Mouse (Mus musculus) forebrain, embryonic 13.5 days (tissue): Measurements from ENCODE around the gene Dlgap1. TPM values are rescaled to one million over a fixed set of nuclear protein-coding genes. Genes with fewer than 3 reads are reported as not detected.

ENCODE experiments used
- ATAC-seq: fragments of 200-750 bp; cut with Nextera tagmentation; 2 replicates; pipeline ENCODE4 v1.8.0; 2017
- H3K27ac ChIP-seq: fragments of 300-500 bp; sonication (generic); 2 replicates; pipeline ENCODE4 v1.5.1; 2015; ENCODE audit warnings: inconsistent platforms, mild to moderate bottlenecking, moderate library complexity
- H3K27me3 ChIP-seq: fragments of 300-500 bp; sonication (generic); 2 replicates; pipeline ENCODE4 v1.6.1; 2015; ENCODE audit warnings: mild to moderate bottlenecking, inconsistent platforms
- H3K36me3 ChIP-seq: fragments of 300-500 bp; sonication (generic); 2 replicates; pipeline ENCODE4 v1.6.1; 2015; ENCODE audit warnings: mild to moderate bottlenecking, inconsistent platforms; ENCODE audit not compliant: poor library complexity, severe bottlenecking
- H3K4me1 ChIP-seq: fragments of 300-500 bp; sonication (generic); 2 replicates; pipeline ENCODE4 v1.6.1; 2015; ENCODE audit warnings: inconsistent platforms
- H3K4me2 ChIP-seq: fragments of 300-500 bp; sonication (generic); 2 replicates; pipeline ENCODE4 v1.6.1; 2015; ENCODE audit warnings: inconsistent platforms, mild to moderate bottlenecking, moderate library complexity
- H3K4me3 ChIP-seq: fragments of 300-500 bp; sonication (generic); 2 replicates; pipeline ENCODE4 v1.5.1; 2015; ENCODE audit warnings: mild to moderate bottlenecking, inconsistent platforms
- H3K9ac ChIP-seq: fragments of 300-500 bp; sonication (generic); 2 replicates; pipeline ENCODE4 v1.6.1; 2015; ENCODE audit warnings: mild to moderate bottlenecking, inconsistent platforms
- H3K9me3 ChIP-seq: fragments of 300-500 bp; sonication (generic); replicated peaks from 2 replicates; pipeline ENCODE4 v1.6.1; 2016; ENCODE audit warnings: inconsistent platforms
- WGBS: fragments of 180-500 bp; shearing (Covaris S2); methylation state at CpG from one replicate; pipeline ENCODE4 v1.1.7; 2015; 5-methylcytosine and 5-hydroxymethylcytosine counted together
- polyA plus RNA-seq: library from polyadenylated mRNA; unstranded; fragments of >200 nt; fragmentation: Nextera tagmentation; extraction: Ambion mirVana; gene quantifications from 2 replicates; pipeline ENCODE4 v1.2.1, GENCODE M21; 2015

The Dlgap1 gene
- polyA plus RNA-seq, 1 experiment from 2014 or later = 9.3 TPM

DNA sequence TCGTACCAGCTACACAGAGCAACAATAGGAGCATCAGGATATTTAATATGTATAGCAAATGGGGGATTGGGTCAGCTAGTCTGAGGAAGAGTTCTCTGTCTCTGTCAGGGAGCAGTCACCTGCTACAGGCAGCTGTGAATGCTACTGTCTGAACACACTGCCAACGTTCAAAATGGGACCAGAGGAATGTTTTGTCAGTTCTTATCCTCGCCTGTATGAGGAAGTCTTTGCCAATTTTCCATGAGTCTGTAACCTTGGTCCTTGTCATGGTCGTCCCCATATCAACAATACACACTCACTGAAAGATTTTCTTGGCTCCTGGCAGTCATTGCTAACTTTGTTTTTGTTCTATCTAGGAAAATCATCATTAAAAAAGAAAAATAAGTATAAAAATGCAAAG is 51.5 kb downstream of the Dlgap1 start:
- 0 out of 2 replicates have a peak, but pooled peaks cover 6% of the 10 kb centered on the region for H3K4me1 ChIP-seq
- no peak overlapping the region for H3K9ac ChIP-seq
- H3K36me3 ChIP-seq = no peaks in the 10 kb centered on the region
- H3K9me3 ChIP-seq = no peaks in the 10 kb centered on the region
- ATAC-seq = no peak
- no peak overlapping the region for H3K27ac ChIP-seq
- no peak overlapping the region for H3K4me2 ChIP-seq
- no peak overlapping the region for H3K4me3 ChIP-seq
- H3K27me3 ChIP-seq = no peaks in the 10 kb centered on the region
- WGBS = 81% methylated on average over 4 of the region's 4 CpGs

- H3K4me1 ChIP-seq = 0 out of 2 replicates have a peak, but pooled peaks cover 6% of the 10 kb centered on the region
- no peak overlapping the region for H3K4me2 ChIP-seq
- no peak overlapping the region for H3K27ac ChIP-seq
- H3K36me3 ChIP-seq = no peaks in the 10 kb centered on the region
- no peaks in the 10 kb centered on the region for H3K27me3 ChIP-seq
- WGBS = 50% methylated on average over 2 of the region's 2 CpGs
- H3K4me3 ChIP-seq = no peak overlapping the region
- no peaks in the 10 kb centered on the region for H3K9me3 ChIP-seq
- no peak overlapping the region for H3K9ac ChIP-seq
- ATAC-seq = 0 out of 2 replicates have a peak, but pooled peaks have one; percentile 27
These were observed 53.7 kb downstream of the Dlgap1 start for GRCm38 (mm10) chr17:70022618-70023017.

DNA sequence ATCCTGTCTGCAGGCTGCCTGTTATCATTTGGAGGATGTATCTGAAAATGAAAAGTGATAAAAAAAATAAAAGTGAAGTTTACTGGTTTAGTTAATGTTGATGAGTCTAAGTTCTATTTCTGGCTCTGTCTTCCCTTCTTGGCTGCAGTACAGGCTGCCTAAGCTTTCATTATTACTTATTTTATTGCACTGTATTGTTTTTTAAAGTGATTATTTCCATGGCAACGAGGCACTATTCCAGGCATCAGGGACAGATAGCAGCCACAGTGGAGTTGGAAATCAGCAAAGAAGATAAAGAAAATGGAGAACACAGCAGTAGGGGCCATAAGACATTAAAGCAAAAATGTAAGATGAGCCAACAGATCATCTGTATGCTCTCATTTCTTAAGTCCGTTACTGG is 66.0 kb downstream of the Dlgap1 start:
- no peak overlapping the region for H3K4me3 ChIP-seq
- H3K4me2 ChIP-seq = no peak overlapping the region
- no peaks in the 10 kb centered on the region for H3K4me1 ChIP-seq
- no peaks in the 10 kb centered on the region for H3K9me3 ChIP-seq
- ATAC-seq = no peak
- H3K27me3 ChIP-seq = no peaks in the 10 kb centered on the region
- WGBS = 87% methylated on average over 2 of the region's 2 CpGs
- H3K27ac ChIP-seq = no peak overlapping the region
- H3K36me3 ChIP-seq = no peaks in the 10 kb centered on the region
- no peak overlapping the region for H3K9ac ChIP-seq

- no peak for ATAC-seq
- 79% methylated on average over 7 of the region's 7 CpGs for WGBS
- no peaks in the 10 kb centered on the region for H3K27me3 ChIP-seq
- no peaks in the 10 kb centered on the region for H3K36me3 ChIP-seq
- H3K9me3 ChIP-seq = no peaks in the 10 kb centered on the region
- no peak overlapping the region for H3K27ac ChIP-seq
- no peak overlapping the region for H3K4me3 ChIP-seq
- no peaks in the 10 kb centered on the region for H3K4me1 ChIP-seq
- H3K9ac ChIP-seq = no peak overlapping the region
- no peak overlapping the region for H3K4me2 ChIP-seq
These were observed 72.0 kb downstream of the Dlgap1 start for GRCm38 (mm10) chr17:70040751-70041430.

DNA sequence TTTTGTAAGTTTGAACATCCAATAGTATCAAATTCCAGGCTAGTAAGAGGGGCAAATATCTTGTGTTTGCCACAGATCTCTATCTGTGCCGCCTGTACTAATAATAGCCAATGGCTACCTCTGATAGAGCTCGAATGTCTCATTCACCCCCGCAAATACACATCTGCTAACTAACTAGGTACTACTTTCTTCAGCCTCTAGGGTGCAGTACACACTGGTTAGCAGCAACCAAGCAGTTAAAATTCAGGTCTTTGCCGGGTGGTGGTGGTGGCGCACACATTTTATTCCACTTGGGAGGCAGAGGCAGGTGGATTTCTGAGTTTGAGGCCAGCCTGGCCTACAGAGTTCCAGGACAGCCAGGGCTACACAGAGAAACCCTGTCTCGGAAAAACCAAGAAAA is 99.4 kb downstream of the Dlgap1 start:
- H3K4me1 ChIP-seq = no peaks in the 10 kb centered on the region
- no peaks in the 10 kb centered on the region for H3K9me3 ChIP-seq
- ATAC-seq = no peak
- no peaks in the 10 kb centered on the region for H3K27me3 ChIP-seq
- no peaks in the 10 kb centered on the region for H3K36me3 ChIP-seq
- no peak overlapping the region for H3K9ac ChIP-seq
- no peak overlapping the region for H3K4me2 ChIP-seq
- WGBS = 88% methylated on average over 6 of the region's 6 CpGs
- no peak overlapping the region for H3K27ac ChIP-seq
- no peak overlapping the region for H3K4me3 ChIP-seq

DNA sequence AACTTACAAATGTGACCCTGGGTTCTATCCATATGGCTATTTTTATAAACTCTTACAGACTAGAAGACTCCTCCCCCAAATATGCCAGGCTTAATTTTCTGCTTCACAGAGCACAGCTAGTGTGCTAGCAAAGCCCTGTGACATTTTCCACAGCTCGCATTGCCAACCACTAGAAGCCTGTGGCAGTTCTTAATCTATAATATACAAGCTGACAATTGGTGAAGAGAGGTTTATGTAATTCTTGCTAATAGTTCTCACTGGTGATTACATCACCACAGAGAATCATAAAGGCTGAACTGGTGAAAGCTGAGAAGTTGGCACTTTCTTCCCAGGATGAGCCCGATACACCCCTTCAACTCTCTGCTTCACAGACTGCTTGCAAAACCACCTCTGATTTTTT is 103.2 kb downstream of the Dlgap1 start:
- no peaks in the 10 kb centered on the region for H3K9me3 ChIP-seq
- no peak overlapping the region for H3K27ac ChIP-seq
- H3K4me3 ChIP-seq = no peak overlapping the region
- peak; percentile 57 for ATAC-seq
- H3K36me3 ChIP-seq = no peaks in the 10 kb centered on the region
- 42% methylated on average over 2 of the region's 2 CpGs for whole genome bisulfite sequencing
- H3K9ac ChIP-seq = no peak overlapping the region
- H3K27me3 ChIP-seq = no peaks in the 10 kb centered on the region
- H3K4me1 ChIP-seq = no peaks in the 10 kb centered on the region
- H3K4me2 ChIP-seq = no peak overlapping the region

DNA sequence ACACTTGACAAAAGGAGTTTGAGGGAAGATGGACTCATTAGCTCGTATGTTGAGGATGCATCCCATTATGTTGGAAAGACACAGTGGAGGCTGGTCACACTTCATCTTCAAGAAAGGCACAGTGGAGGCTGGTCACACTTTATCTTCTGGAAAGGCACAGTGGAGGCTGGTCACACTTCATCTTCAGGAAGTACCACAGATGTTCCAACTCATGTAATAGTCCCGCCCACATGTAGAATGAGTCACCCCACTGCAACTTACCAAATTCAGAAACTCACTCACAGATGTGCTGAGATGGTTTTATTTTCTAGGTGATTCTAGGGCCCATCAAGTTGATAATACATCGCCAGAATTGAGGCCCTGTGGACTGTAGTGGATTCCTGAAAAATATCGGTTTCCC is 119.3 kb downstream of the Dlgap1 start:
- ATAC-seq = no peak
- Histone ChIP-seq H3K27me3 (no peaks in the 10 kb centered on the region), H3K4me3 (no peak overlapping the region), H3K9ac (no peak overlapping the region), H3K4me1 (no peaks in the 10 kb centered on the region), H3K36me3 (no peaks in the 10 kb centered on the region), H3K27ac (no peak overlapping the region), H3K4me2 (no peak overlapping the region), H3K9me3 (no peaks in the 10 kb centered on the region)
- WGBS = 93% methylated on average over 4 of the region's 4 CpGs

- Histone ChIP-seq H3K9me3 (no peaks in the 10 kb centered on the region), H3K9ac (no peak overlapping the region), H3K4me2 (no peak overlapping the region), H3K27ac (no peak overlapping the region), H3K27me3 (no peaks in the 10 kb centered on the region), H3K4me3 (no peak overlapping the region), H3K4me1 (no peaks in the 10 kb centered on the region), H3K36me3 (no peaks in the 10 kb centered on the region)
- ATAC-seq = no peak
- 85% methylated on average over 2 of the region's 2 CpGs for WGBS
These were observed 121.9 kb downstream of the Dlgap1 start for GRCm38 (mm10) chr17:70090737-70091136.

DNA sequence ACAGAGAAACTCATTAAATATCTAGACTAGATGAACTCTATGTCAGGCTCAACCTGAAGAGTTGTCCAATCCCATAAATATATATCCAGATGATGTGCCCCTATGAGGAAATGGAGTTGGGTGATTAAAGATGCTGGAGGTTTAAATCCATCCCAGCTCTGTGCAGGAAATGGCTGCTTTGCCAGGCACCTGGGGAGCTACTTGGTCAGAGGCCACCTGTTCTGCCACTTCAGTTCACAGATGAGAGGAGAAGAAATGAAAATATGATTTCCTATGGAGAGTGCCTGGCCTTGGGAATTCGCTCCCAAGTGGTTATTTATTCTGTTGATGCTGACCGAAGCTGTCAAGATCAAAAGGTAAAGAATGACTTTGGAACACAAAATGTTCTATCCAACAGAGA is 160.3 kb downstream of the Dlgap1 start:
- H3K27me3 ChIP-seq = no peaks in the 10 kb centered on the region
- no peak overlapping the region for H3K27ac ChIP-seq
- ATAC-seq = no peak
- no peak overlapping the region for H3K4me3 ChIP-seq
- H3K9ac ChIP-seq = no peak overlapping the region
- H3K4me2 ChIP-seq = no peak overlapping the region
- H3K36me3 ChIP-seq = no peaks in the 10 kb centered on the region
- H3K4me1 ChIP-seq = no peaks in the 10 kb centered on the region
- no peaks in the 10 kb centered on the region for H3K9me3 ChIP-seq
- 92% methylated on average over 2 of the region's 2 CpGs for WGBS

GRCm38 (mm10) chr17:70169831-70170230 is 201.0 kb downstream of the Dlgap1 start:
- WGBS = 96% methylated on average over 2 of the region's 2 CpGs
- H3K4me2 ChIP-seq = no peak overlapping the region
- ATAC-seq = no peak
- no peak overlapping the region for H3K4me3 ChIP-seq
- H3K36me3 ChIP-seq = no peaks in the 10 kb centered on the region
- H3K9ac ChIP-seq = no peak overlapping the region
- H3K9me3 ChIP-seq = no peaks in the 10 kb centered on the region
- no peaks in the 10 kb centered on the region for H3K4me1 ChIP-seq
- H3K27ac ChIP-seq = no peak overlapping the region
- no peaks in the 10 kb centered on the region for H3K27me3 ChIP-seq

- ATAC-seq = no peak
- no peaks in the 10 kb centered on the region for H3K27me3 ChIP-seq
- no peaks in the 10 kb centered on the region for H3K36me3 ChIP-seq
- H3K9ac ChIP-seq = no peak overlapping the region
- H3K4me2 ChIP-seq = no peak overlapping the region
- H3K9me3 ChIP-seq = no peaks in the 10 kb centered on the region
- H3K4me3 ChIP-seq = no peak overlapping the region
- WGBS = 79% methylated on average over 9 of the region's 9 CpGs
- H3K27ac ChIP-seq = no peak overlapping the region
- H3K4me1 ChIP-seq = no peaks in the 10 kb centered on the region
These were observed 203.7 kb downstream of the Dlgap1 start for GRCm38 (mm10) chr17:70172500-70173036.

- H3K27me3 ChIP-seq = no peaks in the 10 kb centered on the region
- WGBS = 92% methylated on average over 6 of the region's 6 CpGs
- no peak overlapping the region for H3K9ac ChIP-seq
- no peaks in the 10 kb centered on the region for H3K36me3 ChIP-seq
- H3K4me3 ChIP-seq = no peak overlapping the region
- H3K9me3 ChIP-seq = no peaks in the 10 kb centered on the region
- no peaks in the 10 kb centered on the region for H3K4me1 ChIP-seq
- no peak overlapping the region for H3K27ac ChIP-seq
- no peak overlapping the region for H3K4me2 ChIP-seq
- no peak for ATAC-seq
These were observed 205.0 kb downstream of the Dlgap1 start for GRCm38 (mm10) chr17:70173916-70174315.

GRCm38 (mm10) chr17:70191228-70191627 is 222.4 kb downstream of the Dlgap1 start:
- H3K27ac ChIP-seq = no peak overlapping the region
- H3K4me2 ChIP-seq = no peak overlapping the region
- no peak overlapping the region for H3K9ac ChIP-seq
- no peaks in the 10 kb centered on the region for H3K4me1 ChIP-seq
- no peaks in the 10 kb centered on the region for H3K9me3 ChIP-seq
- H3K36me3 ChIP-seq = no peaks in the 10 kb centered on the region
- ATAC-seq = no peak
- no peak overlapping the region for H3K4me3 ChIP-seq
- no peaks in the 10 kb centered on the region for H3K27me3 ChIP-seq
- WGBS = 93% methylated on average over 6 of the region's 6 CpGs
